Mouse (Mus musculus) liver, adult 2 months (tissue): ENCODE measurements around the gene Map1s.
A peak's percentile ranks its signal among the peaks of the same experiment; 100 is the strongest.

Experiments
- CTCF ChIP-seq: fragments of 200-500 bp; IDR thresholded peaks from 2 replicates; pipeline ENCODE4 v1.5.1; 2011; ENCODE audit warnings: low read depth, low read length, control low read depth
- POLR2A ChIP-seq: fragments of 200-500 bp; IDR thresholded peaks from 2 replicates; pipeline ENCODE4 v1.6.1; 2011; ENCODE audit warnings: low read length, control low read depth; ENCODE audit not compliant: insufficient read depth; ENCODE audit errors: extremely low read depth

DNA sequence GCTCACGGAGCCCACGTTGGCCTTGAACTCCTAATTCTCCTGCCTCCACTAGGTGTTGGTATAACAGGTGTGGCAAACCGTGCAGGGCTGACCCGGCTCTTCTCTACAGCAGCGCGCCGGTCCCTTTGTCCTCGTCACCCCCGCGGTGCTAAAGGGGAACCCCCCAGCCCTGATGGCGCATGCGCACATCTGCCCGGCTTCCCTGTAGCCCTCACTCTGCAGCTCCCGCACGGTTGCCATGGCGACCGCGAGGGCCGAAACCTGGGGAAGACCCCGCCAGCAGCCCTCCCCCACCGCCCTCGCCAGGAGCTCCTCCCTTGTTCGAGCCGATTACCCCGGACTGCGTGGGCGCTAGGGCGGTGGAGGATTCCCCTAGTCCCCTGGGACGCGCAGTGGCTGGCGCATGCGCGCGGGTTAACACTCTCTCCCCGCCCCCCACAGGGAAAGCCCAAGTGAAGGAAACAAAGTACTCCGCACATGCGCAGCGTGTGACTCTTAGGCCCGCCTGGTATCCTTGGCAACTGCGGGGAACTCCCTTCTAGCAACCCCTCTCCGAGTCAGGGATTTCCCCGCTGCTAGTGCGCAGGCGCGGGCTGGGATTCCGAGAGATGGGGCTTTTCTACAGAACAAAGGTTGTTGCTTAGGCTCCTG, 40.3 kb upstream of the Map1s start:
- TF ChIP-seq CTCF, result no peak
- 0 out of 2 replicates have a peak, but pooled peaks have one; percentile 24 for TF ChIP-seq POLR2A
